Mouse (Mus musculus) bone marrow macrophage, adult 2 months (primary cell): ENCODE measurements around the gene Ip6k1.

Experiments used
- CTCF ChIP-seq: IDR thresholded peaks from 2 replicates; pipeline ENCODE4 v1.5.1; 2012; ENCODE audit warnings: low read depth, mild to moderate bottlenecking, low read length, moderate library complexity
- POLR2A ChIP-seq: IDR thresholded peaks from 2 replicates; pipeline ENCODE4 v1.6.1; 2012; ENCODE audit warnings: mild to moderate bottlenecking, low read depth, low read length, borderline replicate concordance

GRCm38 (mm10) chr9:107995513-107995912 lies 6.8 kb upstream of the Ip6k1 start:
- no peak for TF ChIP-seq CTCF
- TF ChIP-seq POLR2A = no peak
